Mouse (Mus musculus): ENCODE measurements at regions not wholly inside any gene's neighbourhood (a gene's known extent, or its start where the extent isn't known, plus 50 kb on each side); places are given as distances from the start of the nearest gene placed in this dataset.

GRCm38 (mm10) chr11:31779267-31779666 is 92.7 kb upstream of the Cpeb4 start:
- no peak for TF ChIP-seq POLR2A (IDR thresholded peaks at IDR 0.05; ENCODE audit: insufficient read depth, low read depth, low read length)
- no peak for TF ChIP-seq CTCF (IDR thresholded peaks at IDR 0.05; ENCODE audit: insufficient read depth, low read depth, low read length)

Measured in olfactory bulb, adult 2 months (tissue).